Mouse (Mus musculus): ENCODE results near the gene Mcee.

GRCm38 (mm10) chr7:64392819-64393151 is 378 bp downstream of the Mcee start:
- TF ChIP-seq POLR2A (IDR thresholded peaks at IDR 0.05; ENCODE audit: control insufficient read depth in 1 of 2, insufficient read depth in 1 of 2, low read depth in 1 of 2, low read length in 2 of 2, poor library complexity in 1 of 2) (no peak; a peak in 1 of 4 replicates), CTCF (IDR thresholded peaks at IDR 0.05 in 2 of 3, conservative IDR thresholded peaks at IDR 0.05 in 1 of 3; ENCODE audit: control insufficient read depth in 1 of 3, insufficient read depth in 1 of 3, low read depth in 2 of 3, low read length in 3 of 3, poor library complexity in 1 of 3, severe bottlenecking in 1 of 3) (no peak), EP300 (IDR thresholded peaks at IDR 0.05; ENCODE audit: low read depth in 1 of 2, low read length in 2 of 2) (no peak), TAL1 (IDR thresholded peaks at IDR 0.05; ENCODE audit: low read length) (no peak), USF1 (IDR thresholded peaks at IDR 0.05; ENCODE audit: low read depth, low read length) (no peak), TCF12 (IDR thresholded peaks at IDR 0.05; ENCODE audit: low read depth, low read length) (no peak)

Measured in MEL (cell line).